In the genomic region with DNA sequence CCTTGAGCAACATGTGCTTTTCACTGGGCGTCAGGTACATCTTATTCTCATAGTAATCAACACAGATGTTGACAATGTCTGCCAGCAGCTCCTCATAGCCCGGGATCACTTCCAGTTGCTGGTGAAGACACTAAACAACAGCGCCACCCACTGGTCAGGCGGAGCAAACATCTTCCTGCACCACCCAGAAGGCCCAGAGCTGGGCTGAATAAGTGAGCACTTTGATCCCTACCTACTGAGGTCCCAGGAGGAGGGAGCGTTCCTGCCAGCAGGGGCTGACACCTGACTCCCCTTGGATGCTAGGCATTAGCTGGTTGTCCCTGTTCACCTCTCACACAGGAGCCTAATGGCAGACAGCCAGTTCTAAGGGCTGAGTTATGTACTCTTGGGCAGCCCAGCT, we compare ENCODE assay signal across 7 mouse cellular contexts. TPM values are rescaled to one million over a fixed set of nuclear protein-coding genes. Genes with fewer than 3 reads are reported as not detected.
DNase-seq lines count a peak whose midpoint lies in the region; ATAC-seq lines count a peak whose summit lies in the region.

No protein-coding gene starts in this region.

- no peaks in the 10 kb centered on the region for H3K4me1 ChIP-seq in kidney, embryonic 14.5 days (ENCODE audit: control insufficient read depth, insufficient read depth, low read length)
- no peaks in the 10 kb centered on the region for H3K4me1 ChIP-seq in intestine, embryonic 15.5 days (replicated peaks)
- no peaks in the 10 kb centered on the region for H3K4me1 ChIP-seq in neural tube, embryonic 12.5 days

- H3K4me2 ChIP-seq in kidney, embryonic 14.5 days (replicated peaks; ENCODE audit: low read depth, low read length): no peak overlapping the region
- no peak overlapping the region for H3K4me2 ChIP-seq in intestine, embryonic 15.5 days (replicated peaks)
- H3K4me2 ChIP-seq in neural tube, embryonic 12.5 days (replicated peaks): no peak overlapping the region

- no peaks in the 10 kb centered on the region for H3K9me3 ChIP-seq in kidney, embryonic 14.5 days (ENCODE audit: control insufficient read depth, low read length)
- no peaks in the 10 kb centered on the region for H3K9me3 ChIP-seq in intestine, embryonic 15.5 days
- no peaks in the 10 kb centered on the region for H3K9me3 ChIP-seq in neural tube, embryonic 12.5 days

- no peak for ATAC-seq in kidney, embryonic 14.5 days (ENCODE audit: low FRiP score, low TSS enrichment)
- peak; percentile 39; the same call in 1 of the 2 replicates for ATAC-seq in intestine, embryonic 15.5 days
- ATAC-seq in neural tube, embryonic 12.5 days (ENCODE audit: low FRiP score, low read depth): 0 out of 2 replicates have a peak, but pooled peaks have one; percentile 18

- no peak overlapping the region for H3K4me3 ChIP-seq in kidney, embryonic 14.5 days (ENCODE audit: low read length)
- no peak overlapping the region for H3K4me3 ChIP-seq in intestine, embryonic 15.5 days (replicated peaks)
- H3K4me3 ChIP-seq in neural tube, embryonic 12.5 days: no peak overlapping the region

- H3K27ac ChIP-seq in kidney, embryonic 14.5 days (ENCODE audit: low read depth, low read length): no peak overlapping the region
- no peak overlapping the region for H3K27ac ChIP-seq in intestine, embryonic 15.5 days
- no peak overlapping the region for H3K27ac ChIP-seq in neural tube, embryonic 12.5 days

- peaks cover 6% of the 10 kb centered on the region; the same call in 1 of the 2 replicates for H3K36me3 ChIP-seq in kidney, embryonic 14.5 days (ENCODE audit: control insufficient read depth, insufficient read depth, low read length)
- no peaks in the 10 kb centered on the region for H3K36me3 ChIP-seq in intestine, embryonic 15.5 days
- peaks cover 72% of the 10 kb centered on the region for H3K36me3 ChIP-seq in neural tube, embryonic 12.5 days

- 52% methylated on average over 5 of the region's 5 CpGs for whole genome bisulfite sequencing in kidney, embryonic 14.5 days
- 48% methylated on average over 5 of the region's 5 CpGs for WGBS in intestine, embryonic 15.5 days
- WGBS in neural tube, embryonic 12.5 days: 45% methylated on average over 5 of the region's 5 CpGs

- no peaks in the 10 kb centered on the region for H3K27me3 ChIP-seq in kidney, embryonic 14.5 days (ENCODE audit: control insufficient read depth, insufficient read depth, low read length)
- no peaks in the 10 kb centered on the region for H3K27me3 ChIP-seq in intestine, embryonic 15.5 days (replicated peaks)
- no peaks in the 10 kb centered on the region for H3K27me3 ChIP-seq in neural tube, embryonic 12.5 days (replicated peaks)

- H3K9ac ChIP-seq in kidney, embryonic 14.5 days (ENCODE audit: low read depth, low read length): no peak overlapping the region
- no peak overlapping the region for H3K9ac ChIP-seq in intestine, embryonic 15.5 days
- no peak overlapping the region for H3K9ac ChIP-seq in neural tube, embryonic 12.5 days

- DNase-seq in kidney, adult 18-20 months: peak; percentile 62
- peak; percentile 91 for DNase-seq in ES-CJ7 (ENCODE audit: low read depth, low spot score)
- DNase-seq in adrenal gland, postnatal 14 days: peak; percentile 83
- no peak for DNase-seq in MN1 (ENCODE audit: low spot score)

RNA-seq across cellular contexts. Expression of a gene that starts 35.9 kb away (rescaled TPM):
- polyA plus RNA-seq in kidney, embryonic 14.5 days (2014; fragmentation: Nextera tagmentation; extraction: Ambion mirVana): 9.4 and 19.2 TPM in 2 replicates
- total RNA-seq in adrenal gland, postnatal 14 days (2021): 47.1 and 47.7 TPM in 2 replicates
- polyA plus RNA-seq in intestine, embryonic 15.5 days (2015; fragmentation: Nextera tagmentation; extraction: Ambion mirVana): 7.5 and 7.8 TPM in 2 replicates
- 76.2 and 83.5 TPM in 2 replicates for polyA plus RNA-seq in neural tube, embryonic 12.5 days (2016; fragmentation: Nextera tagmentation; extraction: Ambion mirVana)

RNA-seq across cellular contexts. Expression of a gene that starts 41.4 kb away (rescaled TPM):
- polyA plus RNA-seq in kidney, embryonic 14.5 days (2014; fragmentation: Nextera tagmentation; extraction: Ambion mirVana): 0.11 TPM in 1 of 2 replicates, not detected in the other
- not detected in 2 replicates for total RNA-seq in adrenal gland, postnatal 14 days (2021)
- polyA plus RNA-seq in intestine, embryonic 15.5 days (2015; fragmentation: Nextera tagmentation; extraction: Ambion mirVana): 0.16 TPM in 1 of 2 replicates, not detected in the other
- polyA plus RNA-seq in neural tube, embryonic 12.5 days (2016; fragmentation: Nextera tagmentation; extraction: Ambion mirVana): 0.78 and 0.80 TPM in 2 replicates
